20 mouse cellular contexts compared by ENCODE assay signal in genomic region chr5:8242660-8243059, GRCm38 (mm10).
DNase-seq lines count a peak whose midpoint lies in the region; ATAC-seq lines count a peak whose summit lies in the region.
"Had no signal": no experiment of that assay in that cellular context is flagged by ENCODE, and none has a peak within 500 bp of the region (broad histone marks: within the 10 kb centered on the region; RNA-seq: fewer than 3 reads in every experiment).

No protein-coding gene starts in this region.

- no peaks in the 10 kb centered on the region for H3K4me1 ChIP-seq in hindbrain, embryonic 14.5 days (replicated peaks; ENCODE audit: control insufficient read depth, insufficient read depth, low read length)
- no peaks in the 10 kb centered on the region for H3K4me1 ChIP-seq in hindbrain, embryonic 13.5 days (replicated peaks)
- H3K4me1 ChIP-seq in neural tube, embryonic 14.5 days (ENCODE audit: control insufficient read depth, insufficient read depth, low read length), result no peaks in the 10 kb centered on the region
- H3K4me1 ChIP-seq: heart, embryonic 10.5 days; limb, embryonic 15.5 days; megakaryocyte, embryonic 14.5 days had no signal

- H3K27ac ChIP-seq in hindbrain, embryonic 14.5 days, result no peak overlapping the region
- H3K27ac ChIP-seq in hindbrain, embryonic 13.5 days, result no peak overlapping the region
- H3K27ac ChIP-seq in neural tube, embryonic 14.5 days (ENCODE audit: low read depth, low read length), result no peak overlapping the region
- H3K27ac ChIP-seq: gastrocnemius, adult 2 months; heart, embryonic 10.5 days; kidney, postnatal 0 days; limb, embryonic 15.5 days; liver, embryonic 14.5 days had no signal

- H3K4me2 ChIP-seq in hindbrain, embryonic 14.5 days (replicated peaks), result no peak overlapping the region
- no peak overlapping the region for H3K4me2 ChIP-seq in hindbrain, embryonic 13.5 days
- no peak overlapping the region for H3K4me2 ChIP-seq in neural tube, embryonic 14.5 days (ENCODE audit: low read depth, low read length)
- H3K4me2 ChIP-seq: limb, embryonic 15.5 days; lung, embryonic 14.5 days had no signal

- H3K36me3 ChIP-seq in hindbrain, embryonic 14.5 days (replicated peaks; ENCODE audit: control insufficient read depth, insufficient read depth), result no peaks in the 10 kb centered on the region
- no peaks in the 10 kb centered on the region for H3K36me3 ChIP-seq in hindbrain, embryonic 13.5 days
- H3K36me3 ChIP-seq in neural tube, embryonic 14.5 days (ENCODE audit: control insufficient read depth, insufficient read depth, low read length), result no peaks in the 10 kb centered on the region
- H3K36me3 ChIP-seq: heart, embryonic 10.5 days; limb, embryonic 15.5 days had no signal

- no peak for DNase-seq in hindbrain, embryonic 14.5 days (ENCODE audit: low spot score)
- DNase-seq in neural tube, embryonic 10.5 days (ENCODE audit: extremely low spot score, low spot score), result no peak
- peak; percentile 51 for DNase-seq in cerebellum, adult 8-10 months
- no peak for DNase-seq in urinary bladder, adult 2 months (ENCODE audit: low spot score)
- no peak for DNase-seq in urinary bladder, postnatal 25 days (ENCODE audit: low spot score)
- DNase-seq: adrenal gland, adult 2 months; gastrocnemius, adult 2 months; kidney, adult 18-20 months; layer of hippocampus, adult 9-11 months; lung, embryonic 14.5 days; right cerebral cortex, postnatal 4 days; thymus, adult 2 months; thymus, postnatal 4 days had no signal

- H3K9ac ChIP-seq in hindbrain, embryonic 14.5 days, result no peak overlapping the region
- no peak overlapping the region for H3K9ac ChIP-seq in hindbrain, embryonic 13.5 days
- H3K9ac ChIP-seq in neural tube, embryonic 14.5 days (replicated peaks; ENCODE audit: low read depth, low read length), result no peak overlapping the region
- H3K9ac ChIP-seq: limb, embryonic 15.5 days; liver, embryonic 14.5 days; lung, embryonic 14.5 days had no signal

- no peaks in the 10 kb centered on the region for H3K27me3 ChIP-seq in hindbrain, embryonic 14.5 days (ENCODE audit: control insufficient read depth, insufficient read depth, low read length)
- no peaks in the 10 kb centered on the region for H3K27me3 ChIP-seq in hindbrain, embryonic 13.5 days
- H3K27me3 ChIP-seq in neural tube, embryonic 14.5 days (ENCODE audit: control insufficient read depth, insufficient read depth, low read length), result no peaks in the 10 kb centered on the region
- H3K27me3 ChIP-seq: limb, embryonic 15.5 days; megakaryocyte, embryonic 14.5 days had no signal

- 0 out of 2 replicates have a peak, but pooled peaks have one; percentile 43 for ATAC-seq in hindbrain, embryonic 14.5 days (ENCODE audit: low FRiP score)
- ATAC-seq in hindbrain, embryonic 13.5 days (ENCODE audit: low FRiP score), result no peak
- peak; percentile 38; the same call in 1 of the 2 replicates for ATAC-seq in neural tube, embryonic 14.5 days (ENCODE audit: low read depth)

- H3K4me3 ChIP-seq in hindbrain, embryonic 14.5 days (replicated peaks; ENCODE audit: low read length), result no peak overlapping the region
- H3K4me3 ChIP-seq in hindbrain, embryonic 13.5 days, result no peak overlapping the region
- no peak overlapping the region for H3K4me3 ChIP-seq in neural tube, embryonic 14.5 days (ENCODE audit: low read depth, low read length)
- H3K4me3 ChIP-seq: gastrocnemius, adult 2 months; heart, embryonic 10.5 days; limb, embryonic 15.5 days had no signal

- 93% methylated on average over 1 of the region's 1 CpGs for WGBS in hindbrain, embryonic 14.5 days
- WGBS in hindbrain, embryonic 13.5 days, result 88% methylated on average over 1 of the region's 1 CpGs
- WGBS in neural tube, embryonic 14.5 days, result 84% methylated on average over 1 of the region's 1 CpGs

- no peaks in the 10 kb centered on the region for H3K9me3 ChIP-seq in hindbrain, embryonic 14.5 days (ENCODE audit: control insufficient read depth, low read length)
- H3K9me3 ChIP-seq in hindbrain, embryonic 13.5 days, result no peaks in the 10 kb centered on the region
- no peaks in the 10 kb centered on the region for H3K9me3 ChIP-seq in neural tube, embryonic 14.5 days (ENCODE audit: control insufficient read depth, low read length)
- H3K9me3 ChIP-seq: heart, embryonic 10.5 days; limb, embryonic 15.5 days had no signal
